Mouse (Mus musculus) erythroblast, embryonic 14.5 days (primary cell): ENCODE results near the gene Ano4.

Source experiments
- GATA1 ChIP-seq: IDR thresholded peaks from 2 replicates; pipeline ENCODE4 v1.6.1; 2012; ENCODE audit warnings: low read length, inconsistent platforms, mixed read lengths
- TAL1 ChIP-seq: IDR thresholded peaks from 3 replicates; pipeline ENCODE4 v1.6.1; 2012; ENCODE audit warnings: low read length, inconsistent platforms, mixed read lengths

GRCm38 (mm10) chr10:88960791-88961190 lies 383.8 kb downstream of the Ano4 start:
- no peak for TF ChIP-seq GATA1
- TF ChIP-seq TAL1, result no peak
